28 mouse cellular contexts compared by ENCODE assay signal in the genomic region with DNA sequence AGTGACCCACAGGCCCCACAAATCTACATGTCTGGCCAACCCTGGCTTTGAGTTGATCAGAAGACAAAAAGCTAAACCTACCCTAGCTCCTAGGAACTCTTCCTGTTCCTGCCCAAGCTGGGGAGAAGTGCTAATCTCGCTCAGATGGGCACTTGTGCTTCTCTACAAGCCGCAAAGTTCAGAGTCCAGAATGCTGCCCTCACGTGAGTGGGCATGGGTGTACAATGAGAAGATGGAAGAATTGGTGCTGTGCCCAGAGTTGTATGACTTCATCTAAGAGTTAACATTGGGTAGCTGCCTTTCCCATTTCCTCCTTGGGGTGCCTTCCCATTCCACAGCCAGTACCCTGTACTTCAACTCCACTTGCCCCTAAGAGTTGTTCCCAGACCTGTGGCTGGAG. TPM values are rescaled to one million over a fixed set of nuclear protein-coding genes. Genes with fewer than 3 reads are reported as not detected.
DNase-seq lines count a peak whose midpoint lies in the region; ATAC-seq lines count a peak whose summit lies in the region.
"Had no signal": no experiment of that assay in that cellular context is flagged by ENCODE, and none has a peak within 500 bp of the region (broad histone marks: within the 10 kb centered on the region; RNA-seq: fewer than 3 reads in every experiment).

No protein-coding gene starts in this region.

- H3K4me3 ChIP-seq in kidney, embryonic 15.5 days (replicated peaks) = no peak overlapping the region
- H3K4me3 ChIP-seq: embryonic facial prominence, embryonic 12.5 days; embryonic facial prominence, embryonic 15.5 days; forebrain, embryonic 12.5 days; forebrain, embryonic 15.5 days; heart, embryonic 12.5 days; heart, embryonic 15.5 days; hindbrain, embryonic 10.5 days; hindbrain, embryonic 13.5 days had no signal

- H3K36me3 ChIP-seq in kidney, embryonic 15.5 days = no peaks in the 10 kb centered on the region
- H3K36me3 ChIP-seq: embryonic facial prominence, embryonic 12.5 days; embryonic facial prominence, embryonic 15.5 days; forebrain, embryonic 12.5 days; forebrain, embryonic 15.5 days; G1E; heart, embryonic 12.5 days; heart, embryonic 15.5 days; hindbrain, embryonic 10.5 days; hindbrain, embryonic 13.5 days had no signal

- no peaks in the 10 kb centered on the region for H3K9me3 ChIP-seq in kidney, embryonic 15.5 days (replicated peaks)
- H3K9me3 ChIP-seq: embryonic facial prominence, embryonic 12.5 days; embryonic facial prominence, embryonic 15.5 days; forebrain, embryonic 12.5 days; forebrain, embryonic 15.5 days; G1E; heart, embryonic 15.5 days had no signal

- 83% methylated on average over 3 of the region's 3 CpGs for WGBS in kidney, embryonic 15.5 days

- H3K9ac ChIP-seq in kidney, embryonic 15.5 days = no peak overlapping the region
- H3K9ac ChIP-seq: embryonic facial prominence, embryonic 12.5 days; embryonic facial prominence, embryonic 15.5 days; forebrain, embryonic 12.5 days; forebrain, embryonic 15.5 days; heart, embryonic 12.5 days; heart, embryonic 15.5 days; hindbrain, embryonic 13.5 days had no signal

- peak; percentile 78 for DNase-seq in kidney, adult 18-20 months
- peak; percentile 24 for DNase-seq in NIH3T3 (ENCODE audit: low read depth)
- DNase-seq in kidney, postnatal 10 days = peak; percentile 57
- peak; percentile 86 to 88 for DNase-seq in kidney, postnatal 36 days
- no peak for DNase-seq in lung, adult 18-20 months
- no peak for DNase-seq in layer of hippocampus, adult 9-10 months (ENCODE audit: low spot score)
- DNase-seq: adrenal gland, adult 2 months; adrenal gland, postnatal 14 days; B cell, adult 2 months; cerebellum, adult 11 months; cerebellum, adult 2 months; cerebellum, adult 9-11 months; cerebellum, postnatal 25 days; gastrocnemius, postnatal 25 days; heart, adult 18-20 months; heart, postnatal 10 days; heart, postnatal 36 days had no signal

- H3K4me2 ChIP-seq in kidney, embryonic 15.5 days = no peak overlapping the region
- H3K4me2 ChIP-seq: embryonic facial prominence, embryonic 12.5 days; embryonic facial prominence, embryonic 15.5 days; forebrain, embryonic 12.5 days; forebrain, embryonic 15.5 days; heart, embryonic 12.5 days; heart, embryonic 15.5 days; hindbrain, embryonic 13.5 days had no signal

- peaks cover 15% of the 10 kb centered on the region for H3K4me1 ChIP-seq in kidney, embryonic 15.5 days
- H3K4me1 ChIP-seq: embryonic facial prominence, embryonic 12.5 days; embryonic facial prominence, embryonic 15.5 days; forebrain, embryonic 12.5 days; forebrain, embryonic 15.5 days; heart, embryonic 12.5 days; heart, embryonic 15.5 days; hindbrain, embryonic 10.5 days; hindbrain, embryonic 13.5 days had no signal

- no peaks in the 10 kb centered on the region for H3K27me3 ChIP-seq in kidney, embryonic 15.5 days
- H3K27me3 ChIP-seq: CH12.LX; embryonic facial prominence, embryonic 12.5 days; embryonic facial prominence, embryonic 15.5 days; forebrain, embryonic 12.5 days; forebrain, embryonic 15.5 days; heart, embryonic 12.5 days; heart, embryonic 15.5 days; hindbrain, embryonic 13.5 days had no signal

- ATAC-seq in kidney, embryonic 15.5 days (replicated peaks; ENCODE audit: low FRiP score) = no peak
- ATAC-seq: forebrain, embryonic 15.5 days had no signal

- H3K27ac ChIP-seq in kidney, embryonic 15.5 days = no peak overlapping the region
- H3K27ac ChIP-seq: embryonic facial prominence, embryonic 12.5 days; embryonic facial prominence, embryonic 15.5 days; forebrain, embryonic 12.5 days; forebrain, embryonic 15.5 days; heart, embryonic 15.5 days; hindbrain, embryonic 10.5 days; hindbrain, embryonic 13.5 days had no signal

RNA-seq across cellular contexts. Expression of a gene that starts 9.5 kb away (rescaled TPM):
- 6.3 and 6.5 TPM in 2 replicates for polyA plus RNA-seq in kidney, embryonic 15.5 days (2015; fragmentation: Nextera tagmentation; extraction: Ambion mirVana)
- polyA plus RNA-seq: adrenal gland, adult 2 months; G1E had no signal

RNA-seq across cellular contexts. Expression of a gene that starts 23.6 kb away (rescaled TPM):
- 21.1 and 21.3 TPM in 2 replicates for polyA plus RNA-seq in kidney, embryonic 15.5 days (2015; fragmentation: Nextera tagmentation; extraction: Ambion mirVana)

RNA-seq across cellular contexts. Expression of a gene that starts 50.4 kb away (rescaled TPM):
- 105 and 110 TPM in 2 replicates for polyA plus RNA-seq in kidney, embryonic 15.5 days (2015; fragmentation: Nextera tagmentation; extraction: Ambion mirVana)

RNA-seq across cellular contexts. Expression of a gene that starts 50.8 kb away (rescaled TPM):
- polyA plus RNA-seq in kidney, embryonic 15.5 days (2015; fragmentation: Nextera tagmentation; extraction: Ambion mirVana) = 2.3 and 2.5 TPM in 2 replicates
- polyA plus RNA-seq: G1E had no signal

Comparison
In these comparisons a context has a peak if more than half of its experiments do, and no peak if none do; other contexts are left out.
1. DNase-seq: peak in kidney, adult 18-20 months (single experiment), NIH3T3 (single experiment), kidney, postnatal 10 days (single experiment) and kidney, postnatal 36 days (2 of 2); none in lung, adult 18-20 months (0 of 2) and layer of hippocampus, adult 9-10 months (single experiment).